Mouse (Mus musculus) lung, adult 2 months (tissue): ENCODE measurements at regions not wholly inside any gene's neighbourhood (a gene's known extent, or its start where the extent isn't known, plus 50 kb on each side); places are given as distances from the start of the nearest gene placed in this dataset.

Experiments used
- CTCF ChIP-seq: fragments of 200-500 bp; IDR thresholded peaks from 2 replicates; pipeline ENCODE4 v1.5.1; 2011; ENCODE audit warnings: mild to moderate bottlenecking, low read length, control low read depth; ENCODE audit not compliant: insufficient read depth
- POLR2A ChIP-seq: fragments of 200-500 bp; IDR thresholded peaks from 2 replicates; pipeline ENCODE4 v1.6.1; 2011; ENCODE audit warnings: low read depth, mild to moderate bottlenecking, control low read depth, low read length, borderline replicate concordance; ENCODE audit errors: extremely low read depth

GRCm38 (mm10) chr10:118714179-118714581 is 155.8 kb downstream of the Dyrk2 start:
- no peak for TF ChIP-seq CTCF
- no peak for TF ChIP-seq POLR2A
